Mouse (Mus musculus): ENCODE measurements around the gene Reep3.

GRCm38 (mm10) chr10:67129531-67129930, 32.8 kb upstream of the Reep3 start:
- TF ChIP-seq POLR2A (IDR thresholded peaks at IDR 0.05; ENCODE audit: insufficient read length, low read depth) (no peak), MYOG (IDR thresholded peaks at IDR 0.05; ENCODE audit: control insufficient read depth in 1 of 3, insufficient read depth in 1 of 3, insufficient read length in 2 of 3, low read depth in 2 of 3) (no peak), MAX (IDR thresholded peaks at IDR 0.05; ENCODE audit: low read depth) (no peak), E2F4 (IDR thresholded peaks at IDR 0.05; ENCODE audit: insufficient read depth) (no peak), POLR2AphosphoS2 (IDR thresholded peaks at IDR 0.05; ENCODE audit: insufficient read length, low read depth) (no peak), CEBPB (IDR thresholded peaks at IDR 0.05; ENCODE audit: insufficient read depth, poor library complexity, severe bottlenecking) (no peak), TCF12 (IDR thresholded peaks at IDR 0.05; ENCODE audit: insufficient read depth, poor library complexity, severe bottlenecking) (no peak), USF1 (IDR thresholded peaks at IDR 0.05; ENCODE audit: low read depth) (no peak), MYOD1 (IDR thresholded peaks at IDR 0.05; ENCODE audit: control insufficient read depth in 1 of 3, insufficient read length in 2 of 3, low read depth in 2 of 3) (no peak), TCF3 (IDR thresholded peaks at IDR 0.05; ENCODE audit: insufficient read length, low read depth) (no peak), REST (IDR thresholded peaks at IDR 0.05; ENCODE audit: insufficient read depth, insufficient read length) (no peak)

Data from myocyte (in vitro differentiated cells).